Mouse (Mus musculus): ENCODE measurements around the gene Spred3.
A peak's percentile ranks its signal among the peaks of the same experiment; 100 is the strongest.
"Not testable (repeated sequence)": the region's sequence is repeated elsewhere in the genome, so short reads cannot be mapped to it uniquely, and the experiment has no call there.

The Spred3 gene

GRCm38 (mm10) chr7:29170066-29170754, at the start of gene Spred3, which contains the start of gene Ggn:
Gene Spred3 (minus strand): TSS chr7:29170411.
Gene Ggn (plus strand): TSS chr7:29170210.
- DNase-seq (ENCODE audit: low spot score) = peak; percentile 72

DNA sequence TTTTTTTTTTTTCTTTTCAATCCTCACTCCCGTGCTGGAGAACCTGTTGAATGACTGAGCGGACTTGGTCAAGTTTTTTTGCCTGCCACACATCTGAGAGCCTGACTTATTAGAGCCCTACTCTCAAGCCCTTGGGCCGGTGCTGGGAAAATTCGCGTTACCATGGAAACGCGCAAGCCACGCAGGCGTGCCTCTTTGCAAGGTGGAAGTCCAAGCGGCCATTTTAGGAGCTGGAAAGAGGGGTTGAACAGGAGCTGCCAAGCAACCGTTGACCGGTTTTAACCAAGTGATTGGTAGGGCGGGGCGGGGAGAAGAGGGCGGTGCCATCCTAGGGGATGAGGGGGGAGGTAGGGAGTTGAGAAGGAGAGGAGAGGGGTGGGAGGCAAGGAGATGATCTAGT, 44.6 kb upstream of the Spred3 start:
- no peak for DNase-seq (ENCODE audit: low spot score)

GRCm38 (mm10) chr7:29214236-29214635, 44.0 kb upstream of the Spred3 start:
- DNase-seq (ENCODE audit: low spot score) = no peak

- peak; percentile 17 for DNase-seq (ENCODE audit: low spot score)
These were observed 43.5 kb upstream of the Spred3 start, which contains the start of gene Catsperg1 for GRCm38 (mm10) chr7:29213675-29214082. Gene Catsperg1 (minus strand): TSS chr7:29214035.

DNA sequence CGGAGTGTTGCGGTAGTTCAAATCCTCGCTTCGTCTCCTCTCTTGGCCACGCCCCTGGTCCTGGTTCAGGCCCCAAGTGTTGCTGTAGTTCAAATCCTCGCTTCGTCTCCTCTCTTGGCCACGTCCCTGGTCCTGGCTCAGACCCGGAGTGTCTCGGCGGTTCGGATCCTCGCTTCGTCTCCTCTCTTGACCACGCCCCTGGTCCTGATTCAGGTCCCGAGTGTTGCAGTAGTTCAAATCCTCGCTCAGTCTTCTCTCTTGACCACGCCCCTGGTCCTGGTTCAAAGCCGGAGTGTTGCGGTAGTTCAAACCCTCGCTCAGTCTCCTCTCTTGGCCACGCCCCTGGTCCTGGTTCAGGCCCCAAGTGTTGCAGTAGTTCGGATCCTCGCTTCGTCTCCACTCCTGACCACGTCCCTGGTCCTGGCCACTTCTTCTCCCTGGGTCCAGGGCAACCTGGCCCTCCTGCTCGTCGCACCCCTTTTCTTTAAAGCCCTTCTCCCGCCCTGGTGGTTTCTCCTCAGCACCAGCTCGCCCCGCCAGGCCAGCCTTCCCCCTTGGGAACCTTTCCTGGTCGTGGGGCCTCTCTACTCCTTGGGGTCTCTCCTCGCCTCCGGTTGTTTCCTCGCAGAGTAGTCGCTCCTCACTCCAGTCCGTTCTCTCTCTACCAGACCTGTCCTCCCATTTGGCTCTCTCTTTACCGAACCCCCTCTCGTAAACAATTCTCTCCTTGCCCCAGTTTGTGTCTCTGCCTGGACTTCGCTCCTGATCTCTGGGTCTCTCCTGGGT, 42.8 kb upstream of the Spred3 start:
- DNase-seq (ENCODE audit: low spot score) = not testable (repeated sequence)

DNA sequence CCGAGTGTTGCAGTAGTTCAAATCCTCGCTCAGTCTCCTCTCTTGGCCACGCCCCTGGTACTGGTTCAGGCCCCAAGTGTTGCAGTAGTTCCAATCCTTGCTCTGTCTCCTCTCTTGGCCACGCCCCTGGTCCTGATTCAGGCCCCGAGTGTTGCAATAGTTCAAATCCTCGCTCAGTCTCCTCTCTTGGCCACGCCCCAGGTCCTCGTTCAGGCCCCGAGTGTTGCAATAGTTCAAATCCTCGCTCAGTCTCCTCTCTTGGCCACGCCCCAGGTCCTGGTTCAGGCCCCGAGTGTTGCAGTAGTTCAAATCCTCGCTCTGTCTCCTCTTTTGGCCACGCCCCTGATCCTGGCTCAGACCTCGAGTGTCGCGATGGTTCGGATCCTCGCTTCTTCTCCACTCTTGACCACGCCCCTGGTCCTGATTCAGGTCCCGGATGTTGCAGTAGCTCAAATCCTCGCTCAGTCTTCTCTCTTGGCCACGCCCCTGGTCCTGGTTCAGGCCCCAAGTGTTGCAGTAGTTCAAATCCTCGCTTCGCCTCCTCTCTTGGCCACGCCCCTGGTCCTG, 42.1 kb upstream of the Spred3 start:
- DNase-seq (ENCODE audit: low spot score) = no peak

- peak; percentile 88 for DNase-seq (ENCODE audit: low spot score)
These were observed 41.4 kb upstream of the Spred3 start for GRCm38 (mm10) chr7:29211415-29212198.

DNA sequence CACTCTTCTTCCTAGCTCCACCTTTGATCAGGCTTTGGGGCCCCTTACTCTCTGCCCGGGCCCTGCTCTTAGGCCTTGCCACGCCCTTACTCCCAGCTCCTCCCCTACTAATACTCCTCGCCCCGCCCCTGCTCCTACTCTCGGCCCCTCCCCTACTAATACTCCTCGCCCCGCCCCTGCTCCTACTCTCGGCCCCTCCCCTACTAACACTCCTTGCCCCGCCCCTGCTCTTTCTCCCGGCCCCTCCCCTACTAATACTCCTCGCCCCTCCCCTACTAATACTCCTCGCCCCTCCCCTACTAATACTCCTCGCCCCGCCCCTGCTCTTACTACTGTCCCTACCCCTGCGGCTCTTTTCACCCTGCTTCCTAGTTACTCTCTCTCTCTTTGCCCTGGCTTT, 40.8 kb upstream of the Spred3 start:
- DNase-seq (ENCODE audit: low spot score) = peak; percentile 47

- DNase-seq (ENCODE audit: low spot score) = no peak
These were observed 32.4 kb upstream of the Spred3 start for GRCm38 (mm10) chr7:29202577-29202976.

DNA sequence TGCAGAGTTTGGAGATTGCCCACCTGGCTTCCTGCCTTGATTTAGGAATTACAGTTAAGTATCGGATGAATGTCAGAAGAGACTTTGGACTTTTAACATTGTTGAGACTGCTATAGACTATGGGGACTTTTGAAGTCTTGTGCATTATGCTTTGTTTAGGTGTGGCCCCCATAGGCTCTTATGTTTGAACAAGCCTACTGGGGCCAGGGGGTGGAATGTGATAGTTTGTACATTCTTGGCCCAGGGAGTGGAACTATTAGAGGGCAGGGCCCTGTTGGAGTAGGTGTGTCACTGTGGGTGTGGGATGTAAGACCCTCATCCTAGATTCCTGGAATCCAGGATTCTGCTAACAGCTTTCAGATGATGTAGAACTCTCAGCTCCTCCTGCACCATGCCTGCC, 24.0 kb upstream of the Spred3 start:
- DNase-seq (ENCODE audit: low spot score) = not testable (repeated sequence)

DNA sequence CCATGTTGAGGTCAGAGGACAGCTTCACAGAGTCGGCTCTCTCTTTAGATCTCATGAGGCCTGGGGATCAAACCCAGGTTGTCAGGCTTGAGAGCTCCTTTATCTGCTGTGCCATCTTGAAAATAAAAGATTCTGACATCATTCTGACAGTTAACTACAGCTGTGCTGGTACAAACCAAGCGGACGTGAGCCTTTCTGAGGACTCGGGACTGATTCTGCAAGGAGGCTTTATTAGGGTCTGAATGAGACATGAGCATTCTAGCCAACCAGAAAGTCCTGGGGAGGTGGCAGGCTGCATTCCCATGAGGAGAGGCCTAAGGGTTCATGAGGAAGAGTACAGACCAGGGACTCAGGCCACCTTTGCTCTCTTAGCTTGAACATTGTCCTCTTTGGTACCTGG, 11.1 kb upstream of the Spred3 start:
- DNase-seq (ENCODE audit: low spot score) = not testable (repeated sequence)

- no peak for DNase-seq (ENCODE audit: low spot score)
These were observed 10.6 kb upstream of the Spred3 start for GRCm38 (mm10) chr7:29180854-29181236.

- DNase-seq (ENCODE audit: low spot score) = peak; percentile 97
These were observed 10.1 kb upstream of the Spred3 start, which contains the start of gene Psmd8 for GRCm38 (mm10) chr7:29180077-29180853. Gene Psmd8 (minus strand): TSS chr7:29180701.

DNA sequence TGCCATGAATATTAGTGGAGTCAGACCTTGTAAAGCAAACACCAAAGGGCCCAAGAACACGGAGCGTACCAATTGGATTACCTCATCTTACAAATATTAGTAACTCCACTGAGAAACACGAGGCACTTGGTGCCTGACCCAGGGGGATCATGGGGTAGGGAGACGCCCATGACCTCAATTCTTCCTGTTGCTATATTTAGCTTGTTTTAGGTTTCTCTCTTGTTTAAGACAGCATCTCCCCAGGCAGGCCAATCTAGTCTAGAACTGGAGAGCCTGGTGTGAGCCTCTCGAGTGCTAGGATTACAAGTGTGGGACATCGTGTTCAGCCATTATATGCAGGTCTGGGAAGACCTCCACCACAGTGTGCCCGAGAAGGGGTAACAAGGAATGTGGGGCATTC, 9.1 kb upstream of the Spred3 start:
- DNase-seq (ENCODE audit: low spot score) = no peak

GRCm38 (mm10) chr7:29178106-29178505, 7.9 kb upstream of the Spred3 start:
- DNase-seq (ENCODE audit: low spot score) = no peak

- no peak for DNase-seq (ENCODE audit: low spot score)
These were observed 2.3 kb upstream of the Spred3 start for GRCm38 (mm10) chr7:29172390-29173016.

- peak; percentile 26 for DNase-seq (ENCODE audit: low spot score)
These were observed 1.4 kb upstream of the Spred3 start for GRCm38 (mm10) chr7:29171562-29172097.

- DNase-seq (ENCODE audit: low spot score) = peak; percentile 31
These were observed 747 bp upstream of the Spred3 start for GRCm38 (mm10) chr7:29170755-29171561.

GRCm38 (mm10) chr7:29169231-29170065, 763 bp downstream of the Spred3 start:
- DNase-seq (ENCODE audit: low spot score) = peak; percentile 71

All from ovary, postnatal 36 days (tissue).